Mouse (Mus musculus): Measurements from ENCODE around the gene Pik3r1.
A peak's percentile ranks its signal among the peaks of the same experiment; 100 is the strongest.

The Pik3r1 gene

GRCm38 (mm10) chr13:101767809-101768629 lies at the start of gene Pik3r1:
Gene Pik3r1, minus strand, starts transcription at chr13:101768217.
- peak; percentile 93 for DNase-seq (ENCODE audit: low read depth, low spot score)

GRCm38 (mm10) chr13:101813267-101813900 lies 45.4 kb upstream of the Pik3r1 start:
- DNase-seq (ENCODE audit: low read depth, low spot score): peak; percentile 69

GRCm38 (mm10) chr13:101812341-101812740 lies 44.3 kb upstream of the Pik3r1 start:
- no peak for DNase-seq (ENCODE audit: low read depth, low spot score)

- DNase-seq (ENCODE audit: low read depth, low spot score): no peak
Measured at GRCm38 (mm10) chr13:101811882-101812281, 43.9 kb upstream of the Pik3r1 start.

- DNase-seq (ENCODE audit: low read depth, low spot score): no peak
Measured at GRCm38 (mm10) chr13:101810667-101811066, 42.6 kb upstream of the Pik3r1 start.

GRCm38 (mm10) chr13:101809796-101810195 lies 41.8 kb upstream of the Pik3r1 start:
- no peak for DNase-seq (ENCODE audit: low read depth, low spot score)

- DNase-seq (ENCODE audit: low read depth, low spot score): no peak
Measured at GRCm38 (mm10) chr13:101805559-101806091, 37.6 kb upstream of the Pik3r1 start.

GRCm38 (mm10) chr13:101801372-101802186 lies 33.6 kb upstream of the Pik3r1 start:
- DNase-seq (ENCODE audit: low read depth, low spot score): peak; percentile 90

- DNase-seq (ENCODE audit: low read depth, low spot score): peak; percentile 19
Measured at GRCm38 (mm10) chr13:101800833-101801371, 32.9 kb upstream of the Pik3r1 start.

- no peak for DNase-seq (ENCODE audit: low read depth, low spot score)
Measured at GRCm38 (mm10) chr13:101800021-101800596, 32.1 kb upstream of the Pik3r1 start.

- no peak for DNase-seq (ENCODE audit: low read depth, low spot score)
Measured at GRCm38 (mm10) chr13:101799318-101799717, 31.3 kb upstream of the Pik3r1 start.

GRCm38 (mm10) chr13:101798522-101798921 lies 30.5 kb upstream of the Pik3r1 start:
- no peak for DNase-seq (ENCODE audit: low read depth, low spot score)

GRCm38 (mm10) chr13:101796983-101797382 lies 29.0 kb upstream of the Pik3r1 start:
- DNase-seq (ENCODE audit: low read depth, low spot score): peak; percentile 43

GRCm38 (mm10) chr13:101785705-101786104 lies 17.7 kb upstream of the Pik3r1 start:
- peak; percentile 62 for DNase-seq (ENCODE audit: low read depth, low spot score)

GRCm38 (mm10) chr13:101784651-101785289 lies 16.8 kb upstream of the Pik3r1 start:
- no peak for DNase-seq (ENCODE audit: low read depth, low spot score)

- no peak for DNase-seq (ENCODE audit: low read depth, low spot score)
Measured at GRCm38 (mm10) chr13:101779011-101779410, 11.0 kb upstream of the Pik3r1 start.

- no peak for DNase-seq (ENCODE audit: low read depth, low spot score)
Measured at GRCm38 (mm10) chr13:101777851-101778250, 9.8 kb upstream of the Pik3r1 start.

GRCm38 (mm10) chr13:101771071-101771470 lies 3.1 kb upstream of the Pik3r1 start:
- no peak for DNase-seq (ENCODE audit: low read depth, low spot score)

GRCm38 (mm10) chr13:101769955-101770354 lies 1.9 kb upstream of the Pik3r1 start:
- no peak for DNase-seq (ENCODE audit: low read depth, low spot score)

GRCm38 (mm10) chr13:101768630-101768991 lies 594 bp upstream of the Pik3r1 start:
- DNase-seq (ENCODE audit: low read depth, low spot score): peak; percentile 43
